Mouse (Mus musculus) liver, embryonic 14.5 days (tissue): ENCODE data around the gene Caml. TPM values are rescaled to one million over a fixed set of nuclear protein-coding genes. Genes with fewer than 3 reads are reported as not detected.

Source experiments
- ATAC-seq: fragments of 200-750 bp; cut with Nextera tagmentation; 2 replicates; pipeline ENCODE4 v1.8.0; 2017; ENCODE audit warnings: moderate number of reproducible peaks, mild to moderate bottlenecking, moderate library complexity; ENCODE audit not compliant: insufficient read depth
- DNase-seq, 3 experiments: peaks; one replicate each; pipeline ENCODE4 v3.0.0-alpha.2; 2012 to 2013; ENCODE audit warnings: low read depth in 3 of 3, low spot score in 3 of 3
- H3K27ac ChIP-seq: fragments of 300-500 bp; sonication (generic); 2 replicates; pipeline ENCODE4 v1.5.1; 2014; ENCODE audit warnings: moderate library complexity, mild to moderate bottlenecking, control low read depth, inconsistent platforms
- H3K27me3 ChIP-seq: fragments of 300-500 bp; sonication (generic); 2 replicates; pipeline ENCODE4 v1.6.1; 2014; ENCODE audit warnings: mild to moderate bottlenecking, low read length, moderate library complexity; ENCODE audit not compliant: control insufficient read depth, insufficient read depth
- H3K36me3 ChIP-seq: fragments of 300-500 bp; sonication (generic); replicated peaks from 2 replicates; pipeline ENCODE4 v1.6.1; 2014; ENCODE audit warnings: low read depth; ENCODE audit not compliant: control insufficient read depth, insufficient read depth
- H3K4me1 ChIP-seq, 2 experiments: fragments of 200-500 bp in 1 of 2; fragments of 300-500 bp in 1 of 2; sonication (generic) in 1 of 2; replicated peaks; 2 replicates each; pipeline ENCODE4 v1.6.1; 2012 to 2014; ENCODE audit warnings: antibody characterized with exemption in 1 of 2, inconsistent platforms in 1 of 2, low read length in 1 of 2; ENCODE audit not compliant: control insufficient read depth in 2 of 2, insufficient read depth in 2 of 2
- H3K4me2 ChIP-seq: fragments of 300-500 bp; sonication (generic); 2 replicates; pipeline ENCODE4 v1.6.1; 2014; ENCODE audit warnings: low read depth, mild to moderate bottlenecking, control low read depth, moderate library complexity
- H3K4me3 ChIP-seq, 2 experiments: fragments of 200-500 bp in 1 of 2; fragments of 300-500 bp in 1 of 2; sonication (generic) in 1 of 2; 2 replicates each; pipeline ENCODE4 v1.5.1; 2012 to 2014; ENCODE audit warnings: low read depth in 2 of 2, low read length in 2 of 2, mild to moderate bottlenecking in 2 of 2, control low read depth in 1 of 2, inconsistent platforms in 1 of 2, moderate library complexity in 1 of 2; ENCODE audit not compliant: insufficient read depth in 1 of 2
- H3K9ac ChIP-seq: fragments of 300-500 bp; sonication (generic); replicated peaks from 2 replicates; pipeline ENCODE4 v1.6.1; 2014; ENCODE audit warnings: mild to moderate bottlenecking, control low read depth, moderate library complexity
- H3K9me3 ChIP-seq: fragments of 300-500 bp; sonication (generic); 2 replicates; pipeline ENCODE4 v1.6.1; 2016; ENCODE audit warnings: low read length, mixed read lengths; ENCODE audit not compliant: control insufficient read depth
- CTCF ChIP-seq: IDR thresholded peaks from 2 replicates; pipeline ENCODE4 v1.5.1; 2016; ENCODE audit warnings: antibody characterized with exemption, low read depth, control low read depth
- EP300 ChIP-seq: IDR thresholded peaks from 2 replicates; pipeline ENCODE4 v1.6.1; 2016; ENCODE audit warnings: antibody characterized with exemption, low read depth
- WGBS: fragments of 180-500 bp; shearing (Covaris S2); extraction: QIAGEN DNeasy Blood & Tissue Kit; methylation state at CpG from one replicate; pipeline ENCODE4 v1.1.7; 2014; ENCODE audit not compliant: insufficient replicate concordance; 5-methylcytosine and 5-hydroxymethylcytosine counted together
- polyA plus RNA-seq, 2 experiments: library from polyadenylated mRNA; depleted of rRNA in 1 of 2; stranded (reverse) in 1 of 2; unstranded in 1 of 2; fragments of >200 nt; fragmentation: Nextera tagmentation in 1 of 2; extraction: Ambion mirVana in 1 of 2; gene quantifications; 2 replicates each; pipeline versions ENCODE4 v1.2.1 to v1.2.3; 2012 to 2014

Gene Caml
- polyA plus RNA-seq, 2 experiments, result 12.4 to 13.4 TPM

DNA sequence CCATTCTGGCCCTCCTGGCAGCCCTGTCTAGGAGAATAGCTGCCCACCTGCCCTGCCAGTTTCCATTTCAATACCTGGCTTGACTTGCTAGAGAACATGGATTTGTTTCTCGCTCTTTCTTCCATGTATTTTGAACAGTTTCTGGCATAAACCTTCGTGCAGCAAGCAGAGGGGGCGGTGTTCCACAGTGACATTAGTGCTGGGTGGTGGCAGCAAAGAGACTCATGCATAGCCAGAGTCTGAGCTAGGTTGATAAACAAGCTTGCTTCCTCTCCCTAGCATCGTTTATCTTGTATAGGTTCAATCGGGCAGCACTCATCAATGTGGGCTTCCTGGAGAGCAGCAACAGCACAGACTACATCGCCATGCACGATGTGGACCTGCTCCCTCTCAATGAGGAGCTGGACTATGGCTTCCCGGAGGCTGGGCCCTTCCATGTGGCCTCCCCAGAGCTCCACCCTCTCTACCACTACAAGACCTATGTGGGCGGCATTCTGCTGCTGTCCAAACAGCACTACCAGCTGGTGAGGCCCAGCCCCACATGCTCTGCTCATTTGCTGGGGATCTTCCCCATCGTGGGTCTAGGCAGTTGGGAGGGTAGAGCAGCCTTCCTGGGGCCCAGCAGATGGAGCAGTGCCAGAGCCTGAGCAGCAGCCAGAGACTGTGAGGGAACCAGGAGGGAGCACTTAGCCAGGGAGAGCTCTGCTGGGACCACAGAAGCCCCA is 15.7 kb upstream of the Caml start:
- H3K4me2 ChIP-seq, result no peak overlapping the region
- TF ChIP-seq EP300, result no peak
- no peak for TF ChIP-seq CTCF
- ATAC-seq, result no peak
- no peaks in the 10 kb centered on the region for H3K27me3 ChIP-seq
- H3K27ac ChIP-seq, result no peak overlapping the region
- no peak for DNase-seq
- H3K9me3 ChIP-seq, result no peaks in the 10 kb centered on the region
- no peak overlapping the region for H3K4me3 ChIP-seq
- H3K4me1 ChIP-seq, result no peaks in the 10 kb centered on the region
- no peak overlapping the region for H3K9ac ChIP-seq
- H3K36me3 ChIP-seq, result no peaks in the 10 kb centered on the region
- WGBS, result 56% methylated on average over 10 of the region's 10 CpGs

DNA sequence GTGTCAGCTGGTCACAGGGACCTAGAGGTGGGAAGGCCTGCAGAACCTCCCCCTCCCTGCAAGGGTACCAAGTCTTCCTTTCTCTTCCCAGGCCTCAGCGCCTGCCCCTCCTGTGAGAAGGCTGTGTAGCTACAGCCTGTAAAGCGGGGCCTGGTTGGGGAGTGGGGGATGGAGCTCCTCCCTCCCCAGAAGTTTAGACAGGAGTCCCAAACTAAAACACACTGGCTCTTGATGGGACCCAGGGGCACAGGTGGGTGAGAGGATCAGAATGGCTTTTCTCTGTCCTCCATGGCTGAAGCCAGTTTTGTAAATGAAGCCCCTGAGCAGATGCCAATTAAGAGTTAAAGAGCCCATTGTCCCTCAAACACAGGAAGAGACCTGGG is 15.2 kb upstream of the Caml start:
- H3K4me3 ChIP-seq, result no peak overlapping the region
- no peaks in the 10 kb centered on the region for H3K4me1 ChIP-seq
- TF ChIP-seq EP300 (no peak), CTCF (no peak)
- H3K27ac ChIP-seq, result no peak overlapping the region
- no peak overlapping the region for H3K9ac ChIP-seq
- 75% methylated on average over 2 of the region's 2 CpGs for WGBS
- no peaks in the 10 kb centered on the region for H3K27me3 ChIP-seq
- H3K9me3 ChIP-seq, result no peaks in the 10 kb centered on the region
- DNase-seq (no peak), ATAC-seq (no peak)
- H3K4me2 ChIP-seq, result no peak overlapping the region
- H3K36me3 ChIP-seq, result no peaks in the 10 kb centered on the region

DNA sequence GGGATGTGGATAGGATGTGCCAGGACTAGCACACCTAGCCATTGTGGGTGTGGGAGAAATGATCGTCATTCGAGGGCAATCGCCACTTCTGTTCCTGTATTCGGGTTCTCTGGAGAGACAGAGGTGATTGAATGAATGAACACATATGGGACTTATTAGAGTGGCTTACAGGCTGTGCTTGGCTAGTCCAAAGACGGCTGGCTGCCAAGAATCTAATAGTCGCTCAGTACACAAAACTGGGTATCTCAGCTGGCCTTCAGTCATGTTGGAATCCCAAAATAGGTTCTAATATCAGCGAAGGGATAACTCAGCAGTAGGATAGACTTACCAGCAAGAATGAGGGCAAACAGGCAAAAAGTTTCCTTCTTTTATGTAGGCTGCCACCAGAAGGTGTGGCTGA is 10.8 kb upstream of the Caml start:
- H3K36me3 ChIP-seq, result no peaks in the 10 kb centered on the region
- WGBS, result 74% methylated on average over 7 of the region's 7 CpGs
- ATAC-seq, result no peak

DNA sequence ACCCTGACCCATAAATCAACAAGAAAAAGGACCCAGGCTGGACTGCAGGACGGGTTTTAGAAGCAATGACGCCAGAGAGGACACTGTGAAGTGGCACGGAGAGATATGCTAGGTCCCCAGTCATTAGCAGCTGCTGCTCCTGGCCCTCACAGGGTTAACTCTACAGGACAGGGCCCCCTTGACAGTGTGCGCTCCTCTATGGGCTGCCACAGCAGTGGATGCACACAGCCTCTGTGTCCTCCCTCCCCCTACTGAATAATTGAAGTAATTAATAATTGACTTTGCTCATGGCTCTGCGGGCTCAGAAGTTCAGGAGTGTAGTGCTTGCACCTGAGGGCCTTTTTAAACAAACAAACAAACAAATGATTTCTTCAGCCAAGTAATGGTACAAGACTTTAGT is 9.3 kb upstream of the Caml start:
- ATAC-seq (no peak), DNase-seq (no peak)
- Histone ChIP-seq H3K36me3 (no peaks in the 10 kb centered on the region), H3K27me3 (no peaks in the 10 kb centered on the region), H3K9ac (no peak overlapping the region), H3K27ac (no peak overlapping the region), H3K4me3 (no peak overlapping the region), H3K4me2 (no peak overlapping the region), H3K9me3 (no peaks in the 10 kb centered on the region), H3K4me1 (no peaks in the 10 kb centered on the region)
- TF ChIP-seq EP300 (no peak), CTCF (no peak)
- WGBS, result 55% methylated on average over 5 of the region's 5 CpGs

More for the DNA sequence above, 10.8 kb upstream of the Caml start:
- Histone ChIP-seq H3K9me3 (no peaks in the 10 kb centered on the region), H3K27me3 (no peaks in the 10 kb centered on the region), H3K4me3 (no peak overlapping the region), H3K4me2 (no peak overlapping the region), H3K27ac (no peak overlapping the region), H3K9ac (no peak overlapping the region), H3K4me1 (no peaks in the 10 kb centered on the region)
- TF ChIP-seq EP300, result no peak
- TF ChIP-seq CTCF, result no peak
- DNase-seq, result no peak

DNA sequence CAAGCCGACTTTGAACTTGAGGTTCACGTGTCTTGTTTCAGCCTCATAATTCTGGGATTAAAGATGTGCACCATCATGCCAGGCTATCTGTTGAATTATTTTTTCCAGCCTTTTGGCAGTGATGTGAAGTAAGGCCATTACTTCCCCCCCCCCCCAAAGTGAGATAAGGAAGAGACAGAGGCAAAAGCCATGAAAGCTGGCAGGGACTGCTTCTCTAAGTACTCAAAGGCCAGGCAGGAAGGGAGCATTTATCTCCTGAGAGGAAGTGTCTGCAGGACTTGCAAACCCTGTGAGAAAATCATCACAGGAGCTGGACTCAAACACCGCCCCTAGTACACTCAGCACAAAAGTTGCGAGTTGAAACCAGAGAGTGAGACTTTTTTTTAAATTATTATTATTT is 3.5 kb upstream of the Caml start:
- DNase-seq, result no peak
- no peak for TF ChIP-seq CTCF
- TF ChIP-seq EP300, result no peak
- no peaks in the 10 kb centered on the region for H3K36me3 ChIP-seq
- no peak overlapping the region for H3K9ac ChIP-seq
- H3K4me3 ChIP-seq, result no peak overlapping the region
- no peak overlapping the region for H3K4me2 ChIP-seq
- no peak overlapping the region for H3K27ac ChIP-seq
- H3K9me3 ChIP-seq, result no peaks in the 10 kb centered on the region
- WGBS, result 63% methylated on average over 4 of the region's 4 CpGs
- H3K4me1 ChIP-seq, result peaks cover 11 to 13% of the 10 kb centered on the region in 2 experiments
- no peak for ATAC-seq
- H3K27me3 ChIP-seq, result no peaks in the 10 kb centered on the region
